Comparison of ENCODE assay signal across 8 mouse cellular contexts in genomic region chr19:24371763-24372640, GRCm38 (mm10).
A peak's percentile ranks its signal among the peaks of the same experiment; 100 is the strongest.
DNase-seq lines count a peak whose midpoint lies in the region; ATAC-seq lines count a peak whose summit lies in the region.

No protein-coding gene starts in this region.

- no peaks in the 10 kb centered on the region for H3K4me1 ChIP-seq in heart, embryonic 10.5 days
- peaks cover 8% of the 10 kb centered on the region; the same call in 1 of the 2 replicates for H3K4me1 ChIP-seq in forebrain, embryonic 14.5 days (ENCODE audit: control insufficient read depth, insufficient read depth, low read length)

- H3K4me3 ChIP-seq in heart, embryonic 10.5 days: no peak overlapping the region
- H3K4me3 ChIP-seq in forebrain, embryonic 14.5 days (ENCODE audit: low read depth, low read length): peak overlapping the region; percentile 3; the same call in 1 of the 2 replicates

- peak overlapping the region; percentile 13 for H3K9ac ChIP-seq in forebrain, embryonic 14.5 days (ENCODE audit: low read length)

- peak overlapping the region; percentile 36 for H3K4me2 ChIP-seq in forebrain, embryonic 14.5 days (ENCODE audit: low read length)

- peak; percentile 68 for ATAC-seq in forebrain, embryonic 14.5 days

- no peaks in the 10 kb centered on the region for H3K9me3 ChIP-seq in heart, embryonic 10.5 days
- no peaks in the 10 kb centered on the region for H3K9me3 ChIP-seq in forebrain, embryonic 14.5 days (replicated peaks; ENCODE audit: control insufficient read depth, low read length)

- H3K27ac ChIP-seq in heart, embryonic 10.5 days: no peak overlapping the region
- H3K27ac ChIP-seq in forebrain, embryonic 14.5 days (ENCODE audit: low read depth, low read length): peak overlapping the region; percentile 44; the same call in 1 of the 2 replicates

- 87% methylated on average over 19 of the region's 19 CpGs for WGBS in heart, embryonic 10.5 days
- 9% methylated on average over 19 of the region's 19 CpGs for WGBS in forebrain, embryonic 14.5 days

- peak; percentile 11 to 36 for DNase-seq in heart, adult 18-20 months
- no peak for DNase-seq in heart, embryonic 10.5 days (ENCODE audit: low spot score)
- peak; percentile 14 for DNase-seq in NIH3T3 (ENCODE audit: low read depth)
- peak; percentile 61 for DNase-seq in forebrain, embryonic 14.5 days (ENCODE audit: low spot score)
- DNase-seq in layer of hippocampus, postnatal 14 days (ENCODE audit: low spot score in 2 of 2): peak; percentile 52 to 67
- DNase-seq in urinary bladder, postnatal 10 days (ENCODE audit: low spot score): no peak
- no peak for DNase-seq in spleen, postnatal 36 days (ENCODE audit: low spot score in 2 of 2)
- no peak for DNase-seq in kidney, adult 11 months

- no peaks in the 10 kb centered on the region for H3K27me3 ChIP-seq in heart, embryonic 10.5 days (ENCODE audit: insufficient read depth, poor library complexity, severe bottlenecking)
- no peaks in the 10 kb centered on the region for H3K27me3 ChIP-seq in forebrain, embryonic 14.5 days (replicated peaks; ENCODE audit: control insufficient read depth, insufficient read depth, low read length)

- no peaks in the 10 kb centered on the region for H3K36me3 ChIP-seq in heart, embryonic 10.5 days
- no peaks in the 10 kb centered on the region for H3K36me3 ChIP-seq in forebrain, embryonic 14.5 days (ENCODE audit: control insufficient read depth, insufficient read depth, low read length)

Comparison
In these comparisons a context has a peak if more than half of its experiments do, and no peak if none do; other contexts are left out.
1. DNase-seq: peak in heart, adult 18-20 months (2 of 2), NIH3T3 (single experiment), forebrain, embryonic 14.5 days (single experiment) and layer of hippocampus, postnatal 14 days (2 of 2); none in heart, embryonic 10.5 days (single experiment), urinary bladder, postnatal 10 days (single experiment), spleen, postnatal 36 days (0 of 2) and kidney, adult 11 months (single experiment).